Mouse (Mus musculus) forebrain, embryonic 12.5 days (tissue): Measurements from ENCODE around the gene Arf4. TPM values are rescaled to one million over a fixed set of nuclear protein-coding genes. Genes with fewer than 3 reads are reported as not detected.

Experiments
- ATAC-seq: fragments of 200-750 bp; cut with Nextera tagmentation; 2 replicates; pipeline ENCODE4 v1.8.0; 2017; ENCODE audit warnings: moderate TSS enrichment; ENCODE audit not compliant: low FRiP score
- H3K27ac ChIP-seq: fragments of 300-500 bp; sonication (generic); 2 replicates; pipeline ENCODE4 v1.5.1; 2016; ENCODE audit warnings: mild to moderate bottlenecking
- H3K27me3 ChIP-seq: fragments of 300-500 bp; sonication (generic); 2 replicates; pipeline ENCODE4 v1.6.1; 2016; ENCODE audit warnings: mild to moderate bottlenecking
- H3K36me3 ChIP-seq: fragments of 300-500 bp; sonication (generic); replicated peaks from 2 replicates; pipeline ENCODE4 v1.6.1; 2016; ENCODE audit warnings: mild to moderate bottlenecking
- H3K4me1 ChIP-seq: fragments of 300-500 bp; sonication (generic); 2 replicates; pipeline ENCODE4 v1.6.1; 2016
- H3K4me2 ChIP-seq: fragments of 300-500 bp; sonication (generic); 2 replicates; pipeline ENCODE4 v1.6.1; 2016; ENCODE audit warnings: mild to moderate bottlenecking, moderate library complexity
- H3K4me3 ChIP-seq: fragments of 300-500 bp; sonication (generic); replicated peaks from 2 replicates; pipeline ENCODE4 v1.5.1; 2016; ENCODE audit warnings: mild to moderate bottlenecking
- H3K9ac ChIP-seq: fragments of 300-500 bp; sonication (generic); 2 replicates; pipeline ENCODE4 v1.6.1; 2016; ENCODE audit warnings: mild to moderate bottlenecking
- H3K9me3 ChIP-seq: fragments of 300-500 bp; sonication (generic); 2 replicates; pipeline ENCODE4 v1.6.1; 2016
- WGBS: fragments of 180-500 bp; shearing (Covaris S2); methylation state at CpG from one replicate; pipeline ENCODE4 v1.1.7; 2016; 5-methylcytosine and 5-hydroxymethylcytosine counted together
- polyA plus RNA-seq: library from polyadenylated mRNA; unstranded; fragments of >200 nt; fragmentation: Nextera tagmentation; extraction: Ambion mirVana; gene quantifications from 2 replicates; pipeline ENCODE4 v1.2.1, GENCODE M21; 2016

Arf4 gene
- polyA plus RNA-seq, 1 experiment from 2014 or later, result 560 TPM

- Histone ChIP-seq H3K9ac (peak overlapping the region; percentile 92), H3K4me1 (peaks cover 16% of the 10 kb centered on the region), H3K9me3 (no peaks in the 10 kb centered on the region), H3K27me3 (no peaks in the 10 kb centered on the region), H3K4me3 (peak overlapping the region; percentile 91), H3K27ac (peak overlapping the region; percentile 96), H3K4me2 (peak overlapping the region; percentile 78), H3K36me3 (no peaks in the 10 kb centered on the region)
- ATAC-seq, result peak; percentile 44; the same call in 1 of the 2 replicates
- WGBS, result 2% methylated on average over 16 of the region's 16 CpGs
Observed at GRCm38 (mm10) chr14:26638708-26639084, 822 bp downstream of the Arf4 start.

GRCm38 (mm10) chr14:26639251-26639650 lies 1.4 kb downstream of the Arf4 start:
- no peak for ATAC-seq
- H3K4me3 ChIP-seq, result peak overlapping the region; percentile 91
- 4% methylated on average over 11 of the region's 11 CpGs for WGBS
- peak overlapping the region; percentile 78 for H3K4me2 ChIP-seq
- no peaks in the 10 kb centered on the region for H3K27me3 ChIP-seq
- H3K9me3 ChIP-seq, result no peaks in the 10 kb centered on the region
- no peaks in the 10 kb centered on the region for H3K36me3 ChIP-seq
- H3K4me1 ChIP-seq, result peaks cover 16% of the 10 kb centered on the region
- peak overlapping the region; percentile 92 for H3K9ac ChIP-seq
- peak overlapping the region; percentile 57; the same call in 1 of the 2 replicates for H3K27ac ChIP-seq

- H3K27me3 ChIP-seq, result no peaks in the 10 kb centered on the region
- peak overlapping the region; percentile 92; the same call in 1 of the 2 replicates for H3K9ac ChIP-seq
- H3K4me1 ChIP-seq, result peaks cover 16% of the 10 kb centered on the region
- H3K36me3 ChIP-seq, result no peaks in the 10 kb centered on the region
- H3K27ac ChIP-seq, result no peak overlapping the region
- peak overlapping the region; percentile 91 for H3K4me3 ChIP-seq
- 50% methylated on average over 2 of the region's 2 CpGs for whole genome bisulfite sequencing
- H3K9me3 ChIP-seq, result no peaks in the 10 kb centered on the region
- no peak for ATAC-seq
- peak overlapping the region; percentile 78 for H3K4me2 ChIP-seq
Observed at GRCm38 (mm10) chr14:26639961-26640360, 2.1 kb downstream of the Arf4 start.

DNA sequence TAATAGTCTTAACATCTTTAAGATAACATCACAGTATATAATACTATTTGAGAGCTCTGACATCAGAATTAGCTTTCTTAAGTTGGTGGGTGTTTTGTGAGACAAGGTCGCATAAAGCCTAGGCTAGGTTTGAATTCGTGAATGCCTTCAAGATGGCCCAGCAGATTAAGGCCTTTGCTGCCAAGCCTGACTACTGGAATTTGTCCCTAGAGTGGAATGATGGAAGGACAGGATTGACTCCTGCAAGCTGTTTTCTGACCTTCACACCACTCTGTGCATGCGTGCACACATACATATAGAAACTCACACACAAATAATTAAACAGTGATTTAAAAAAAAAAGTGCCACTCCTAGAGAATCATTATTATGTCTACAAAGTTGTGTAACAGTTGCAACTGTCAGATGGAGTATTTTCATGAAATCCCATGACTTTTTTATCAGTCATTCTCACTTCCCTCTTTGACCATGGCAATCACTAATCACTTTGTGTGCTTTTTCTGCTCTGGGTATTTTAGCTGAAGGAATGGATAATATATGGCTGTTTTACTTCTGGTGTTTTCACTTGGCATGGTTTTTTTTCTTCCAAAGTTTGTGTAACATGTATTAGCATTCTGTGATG lies 5.2 kb downstream of the Arf4 start:
- H3K27ac ChIP-seq, result no peak overlapping the region
- H3K4me3 ChIP-seq, result no peak overlapping the region
- no peak for ATAC-seq
- H3K9ac ChIP-seq, result no peak overlapping the region
- peaks cover 20% of the 10 kb centered on the region for H3K4me1 ChIP-seq
- H3K9me3 ChIP-seq, result no peaks in the 10 kb centered on the region
- H3K27me3 ChIP-seq, result no peaks in the 10 kb centered on the region
- H3K4me2 ChIP-seq, result no peak overlapping the region
- 84% methylated on average over 3 of the region's 3 CpGs for WGBS
- peaks cover 8% of the 10 kb centered on the region for H3K36me3 ChIP-seq

DNA sequence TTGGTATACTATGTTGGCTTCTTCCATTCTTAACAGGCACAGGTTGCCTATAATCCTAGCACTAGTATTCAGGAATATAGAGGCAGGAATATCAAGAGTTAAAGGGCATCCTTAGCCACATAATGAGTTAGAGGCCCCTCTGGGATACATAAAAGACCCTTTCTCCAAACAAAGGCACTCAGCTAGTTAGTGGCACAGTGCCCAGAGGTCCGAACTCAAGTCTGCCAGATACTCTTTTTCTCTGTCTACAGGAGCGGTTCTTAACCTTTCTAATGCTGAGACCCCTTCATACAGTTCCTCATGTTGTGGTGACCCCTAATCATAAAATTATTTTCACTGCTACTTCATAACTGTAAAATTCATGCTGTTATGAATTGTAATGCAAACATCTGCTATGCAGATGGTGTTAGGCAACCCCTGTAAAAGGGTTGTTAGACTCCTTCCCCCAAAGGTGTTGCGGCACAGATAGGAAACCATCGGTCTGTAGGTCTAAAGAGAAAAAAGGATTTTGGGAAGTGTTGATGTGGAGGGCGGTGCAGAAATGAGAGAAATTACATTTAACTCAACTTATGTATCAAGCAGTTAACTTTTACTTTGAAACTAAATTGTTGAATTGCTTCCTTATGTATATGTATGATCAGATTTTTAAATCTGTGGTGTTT lies 8.2 kb downstream of the Arf4 start:
- Histone ChIP-seq H3K4me3 (peak overlapping the region; percentile 19; the same call in 1 of the 2 replicates), H3K27ac (peak overlapping the region; percentile 42)
- ATAC-seq, result no peak; the same call in 1 of the 2 replicates

DNA sequence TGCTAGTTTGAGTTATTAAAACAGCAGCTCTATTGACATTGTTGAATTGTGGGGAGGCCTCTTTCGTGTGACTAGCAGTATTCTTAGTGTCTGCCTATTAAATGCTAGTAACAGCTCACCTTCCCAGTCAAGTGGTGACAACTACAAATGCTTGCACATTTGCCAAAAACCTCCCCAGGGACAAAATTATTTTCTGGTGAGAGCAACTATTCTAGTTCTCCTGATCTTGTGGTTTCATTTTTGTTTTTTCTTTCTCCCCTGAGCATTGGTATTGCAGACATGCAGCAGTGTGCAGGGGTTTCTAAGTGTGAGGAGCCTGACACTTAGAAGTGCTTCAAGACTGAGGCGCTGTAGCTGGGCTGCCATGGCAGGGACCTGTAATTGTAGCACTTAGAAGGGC lies 9.9 kb downstream of the Arf4 start:
- no peak overlapping the region for H3K27ac ChIP-seq
- 91% methylated on average over 2 of the region's 2 CpGs for WGBS
- peaks cover 32% of the 10 kb centered on the region for H3K36me3 ChIP-seq
- H3K9ac ChIP-seq, result no peak overlapping the region
- no peaks in the 10 kb centered on the region for H3K27me3 ChIP-seq
- H3K4me3 ChIP-seq, result no peak overlapping the region
- ATAC-seq, result no peak
- H3K9me3 ChIP-seq, result no peaks in the 10 kb centered on the region
- H3K4me1 ChIP-seq, result peaks cover 9% of the 10 kb centered on the region
- no peak overlapping the region for H3K4me2 ChIP-seq

More for the DNA sequence above, 8.2 kb downstream of the Arf4 start:
- Histone ChIP-seq H3K4me1 (peaks cover 9% of the 10 kb centered on the region), H3K4me2 (peak overlapping the region; percentile 39), H3K27me3 (no peaks in the 10 kb centered on the region), H3K36me3 (peaks cover 19% of the 10 kb centered on the region), H3K9ac (no peak overlapping the region), H3K9me3 (no peaks in the 10 kb centered on the region)
- WGBS, result 48% methylated on average over 5 of the region's 5 CpGs

DNA sequence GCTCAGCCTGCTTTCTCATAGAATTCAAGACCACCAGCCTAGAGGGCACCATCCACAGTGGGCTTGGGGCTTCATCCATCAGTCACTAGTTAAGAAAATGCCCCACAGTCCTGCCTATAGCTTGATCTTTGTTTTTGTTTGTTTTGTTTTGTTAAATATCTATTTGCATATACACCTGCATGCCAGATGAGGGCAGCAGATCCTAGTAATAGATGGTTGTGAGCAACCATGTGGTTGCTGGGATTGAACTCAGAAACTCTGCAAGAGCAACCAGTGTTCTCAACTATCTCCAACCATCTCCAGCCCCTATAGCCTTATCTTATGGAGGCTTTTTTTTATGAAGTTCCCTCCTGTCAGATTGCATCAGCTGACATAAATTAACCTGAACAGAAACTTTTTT lies 14.0 kb downstream of the Arf4 start:
- Histone ChIP-seq H3K9me3 (no peaks in the 10 kb centered on the region), H3K9ac (no peak overlapping the region), H3K36me3 (peaks cover 66% of the 10 kb centered on the region), H3K4me2 (no peak overlapping the region), H3K4me3 (no peak overlapping the region), H3K27me3 (no peaks in the 10 kb centered on the region), H3K4me1 (no peaks in the 10 kb centered on the region), H3K27ac (no peak overlapping the region)
- no peak for ATAC-seq

DNA sequence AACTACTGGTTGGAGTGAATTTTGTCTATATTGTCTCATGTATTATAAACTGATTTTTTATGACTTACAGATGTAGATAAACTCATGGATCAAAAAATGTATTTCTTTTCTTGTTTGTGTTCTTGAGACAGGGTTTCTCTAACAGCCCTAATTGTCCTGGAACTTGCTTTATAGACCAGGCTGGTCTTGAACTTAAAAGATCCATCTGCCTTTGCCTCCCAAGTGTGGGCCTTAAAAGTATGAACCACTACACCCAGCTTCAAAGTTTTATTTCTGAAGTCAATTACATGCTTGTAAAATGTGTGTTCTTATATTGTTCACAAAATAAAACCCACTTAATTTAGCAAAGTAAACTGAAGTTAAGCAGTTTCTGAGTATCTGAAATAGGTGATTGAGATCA lies 20.3 kb downstream of the Arf4 start:
- Histone ChIP-seq H3K4me1 (no peaks in the 10 kb centered on the region), H3K27me3 (no peaks in the 10 kb centered on the region), H3K9ac (no peak overlapping the region), H3K4me2 (no peak overlapping the region), H3K4me3 (no peak overlapping the region), H3K36me3 (peaks cover 50% of the 10 kb centered on the region), H3K27ac (no peak overlapping the region), H3K9me3 (no peaks in the 10 kb centered on the region)
- ATAC-seq, result no peak

DNA sequence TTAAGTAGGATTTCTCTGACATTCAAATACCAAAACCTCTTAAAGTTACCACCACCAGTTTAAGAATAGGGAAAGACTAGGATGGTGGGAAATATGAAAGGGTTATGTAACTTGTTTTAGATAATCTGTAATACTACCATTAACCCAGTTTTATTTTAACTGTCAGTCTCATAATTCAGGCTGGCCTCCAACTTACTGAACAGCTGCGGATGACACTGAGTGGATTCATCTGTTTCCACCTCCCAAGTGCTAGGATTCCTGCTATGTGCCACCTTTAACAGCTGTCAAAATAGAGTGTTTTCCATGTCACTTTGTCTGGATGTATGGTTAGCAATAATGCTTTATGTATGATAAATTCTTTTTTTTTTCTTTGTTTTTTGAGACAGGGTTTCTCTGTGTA lies 22.4 kb downstream of the Arf4 start:
- no peak for ATAC-seq
- Histone ChIP-seq H3K27ac (no peak overlapping the region), H3K36me3 (peaks cover 45% of the 10 kb centered on the region), H3K4me2 (no peak overlapping the region), H3K4me3 (no peak overlapping the region), H3K27me3 (no peaks in the 10 kb centered on the region), H3K9ac (no peak overlapping the region), H3K4me1 (no peaks in the 10 kb centered on the region), H3K9me3 (no peaks in the 10 kb centered on the region)
- 95% methylated on average over 1 of the region's 1 CpGs for WGBS

DNA sequence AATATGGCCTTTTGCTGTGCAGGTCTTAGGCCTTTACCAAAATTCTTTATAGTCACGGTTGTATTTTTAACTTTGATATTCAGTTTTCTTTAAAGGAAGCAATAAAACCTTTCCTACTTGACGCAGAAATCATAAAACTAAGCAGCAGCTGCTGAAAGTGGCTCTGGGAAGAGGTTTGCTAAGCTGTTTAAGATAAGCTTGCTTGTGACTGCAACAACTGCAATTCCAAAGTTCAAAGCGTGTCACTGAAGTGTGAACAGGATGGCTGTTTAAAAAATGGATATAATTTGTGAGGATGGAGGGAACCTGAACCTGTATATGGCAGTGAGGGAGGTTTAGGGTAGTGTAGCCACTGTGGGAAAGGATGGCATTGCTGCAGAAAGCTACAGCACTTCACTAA lies 24.1 kb downstream of the Arf4 start:
- Histone ChIP-seq H3K4me2 (no peak overlapping the region), H3K27me3 (no peaks in the 10 kb centered on the region), H3K4me3 (no peak overlapping the region), H3K36me3 (peaks cover 42% of the 10 kb centered on the region), H3K9me3 (no peaks in the 10 kb centered on the region), H3K9ac (no peak overlapping the region), H3K4me1 (peaks cover 10% of the 10 kb centered on the region), H3K27ac (no peak overlapping the region)
- ATAC-seq, result no peak
- WGBS, result 94% methylated on average over 3 of the region's 3 CpGs

- no peak for ATAC-seq
- 88% methylated on average over 2 of the region's 2 CpGs for WGBS
- H3K4me3 ChIP-seq, result no peak overlapping the region
- peaks cover 38% of the 10 kb centered on the region for H3K36me3 ChIP-seq
- peaks cover 13% of the 10 kb centered on the region for H3K4me1 ChIP-seq
- no peaks in the 10 kb centered on the region for H3K9me3 ChIP-seq
- no peak overlapping the region for H3K9ac ChIP-seq
- H3K4me2 ChIP-seq, result no peak overlapping the region
- no peak overlapping the region for H3K27ac ChIP-seq
- no peaks in the 10 kb centered on the region for H3K27me3 ChIP-seq
Observed at GRCm38 (mm10) chr14:26662488-26662887, 24.6 kb downstream of the Arf4 start.

- no peak for ATAC-seq
- 92% methylated on average over 2 of the region's 2 CpGs for WGBS
- peaks cover 29% of the 10 kb centered on the region for H3K36me3 ChIP-seq
Observed at GRCm38 (mm10) chr14:26663851-26664250, 26.0 kb downstream of the Arf4 start.

GRCm38 (mm10) chr14:26667991-26668370 lies 30.1 kb downstream of the Arf4 start:
- Histone ChIP-seq H3K27me3 (no peaks in the 10 kb centered on the region), H3K9ac (peak overlapping the region; percentile 85), H3K9me3 (no peaks in the 10 kb centered on the region), H3K27ac (no peak overlapping the region), H3K4me1 (peaks cover 30% of the 10 kb centered on the region), H3K4me2 (peak overlapping the region; percentile 99), H3K4me3 (peak overlapping the region; percentile 83), H3K36me3 (peaks cover 23% of the 10 kb centered on the region; the same call in 1 of the 2 replicates)
- 25% methylated on average over 6 of the region's 6 CpGs for WGBS
- ATAC-seq, result no peak

More at GRCm38 (mm10) chr14:26663851-26664250, 26.0 kb downstream of the Arf4 start:
- no peak overlapping the region for H3K4me3 ChIP-seq
- no peaks in the 10 kb centered on the region for H3K27me3 ChIP-seq
- H3K27ac ChIP-seq, result no peak overlapping the region
- H3K9me3 ChIP-seq, result no peaks in the 10 kb centered on the region
- no peak overlapping the region for H3K9ac ChIP-seq
- H3K4me2 ChIP-seq, result no peak overlapping the region
- peaks cover 26% of the 10 kb centered on the region for H3K4me1 ChIP-seq
